16 mouse cellular contexts compared by ENCODE assay signal in the genomic region with DNA sequence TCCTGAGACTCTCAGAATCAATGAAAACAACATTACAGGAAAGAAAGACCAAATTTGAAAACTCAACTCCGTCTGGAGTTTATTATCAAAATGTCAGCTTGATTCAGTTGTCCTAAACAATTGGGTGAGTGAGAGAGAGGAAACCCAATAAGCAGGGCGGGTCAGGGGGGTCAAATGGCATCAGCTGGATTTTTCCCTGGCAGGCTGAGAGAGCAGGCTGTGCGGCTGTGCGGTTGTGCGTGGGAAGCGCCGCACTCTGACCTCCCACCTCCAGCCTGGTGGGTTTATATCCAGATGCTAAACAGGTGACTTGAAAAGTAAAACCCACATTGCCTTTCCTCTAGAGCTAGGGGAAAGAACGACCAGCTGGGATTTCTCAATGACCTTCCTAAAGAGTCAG. TPM values are rescaled to one million over a fixed set of nuclear protein-coding genes. Genes with fewer than 3 reads are reported as not detected.
A peak's percentile ranks its signal among the peaks of the same experiment; 100 is the strongest.
DNase-seq lines count a peak whose midpoint lies in the region; ATAC-seq lines count a peak whose summit lies in the region.
"Had no signal": no experiment of that assay in that cellular context is flagged by ENCODE, and none has a peak within 500 bp of the region (broad histone marks: within the 10 kb centered on the region; RNA-seq: fewer than 3 reads in every experiment).

No protein-coding gene starts in this region.

- no peak overlapping the region for H3K9ac ChIP-seq in kidney, embryonic 14.5 days (ENCODE audit: low read depth, low read length)
- no peak overlapping the region for H3K9ac ChIP-seq in forebrain, embryonic 11.5 days (ENCODE audit: low read length)
- H3K9ac ChIP-seq in neural tube, embryonic 13.5 days = peak overlapping the region; percentile 43

- H3K27ac ChIP-seq in kidney, embryonic 14.5 days (ENCODE audit: low read depth, low read length) = peak overlapping the region; percentile 38; the same call in 1 of the 2 replicates
- H3K27ac ChIP-seq in forebrain, embryonic 11.5 days (ENCODE audit: low read depth, low read length) = no peak overlapping the region
- no peak overlapping the region for H3K27ac ChIP-seq in limb, embryonic 10.5 days
- H3K27ac ChIP-seq in neural tube, embryonic 13.5 days (replicated peaks) = peak overlapping the region; percentile 80

- H3K27me3 ChIP-seq in kidney, embryonic 14.5 days (ENCODE audit: control insufficient read depth, insufficient read depth, low read length) = no peaks in the 10 kb centered on the region
- no peaks in the 10 kb centered on the region for H3K27me3 ChIP-seq in forebrain, embryonic 11.5 days (ENCODE audit: control insufficient read depth, insufficient read depth, low read length)
- no peaks in the 10 kb centered on the region for H3K27me3 ChIP-seq in limb, embryonic 10.5 days (ENCODE audit: low read depth, poor library complexity, severe bottlenecking)
- H3K27me3 ChIP-seq in neural tube, embryonic 13.5 days = no peaks in the 10 kb centered on the region

- ATAC-seq in kidney, embryonic 14.5 days (ENCODE audit: low FRiP score, low TSS enrichment) = peak; percentile 81
- no peak for ATAC-seq in forebrain, embryonic 11.5 days (replicated peaks; ENCODE audit: low FRiP score)
- no peak for ATAC-seq in neural tube, embryonic 13.5 days (ENCODE audit: low read depth)
- ATAC-seq in activated CD4-positive, CD25-positive, alpha-beta regulatory T cell, adult 4 months = no peak

- H3K4me1 ChIP-seq in kidney, embryonic 14.5 days (ENCODE audit: control insufficient read depth, insufficient read depth, low read length) = peaks cover 14% of the 10 kb centered on the region
- H3K4me1 ChIP-seq in forebrain, embryonic 11.5 days (replicated peaks; ENCODE audit: control insufficient read depth, insufficient read depth, low read length) = peaks cover 17% of the 10 kb centered on the region
- peaks cover 50% of the 10 kb centered on the region for H3K4me1 ChIP-seq in limb, embryonic 10.5 days
- peaks cover 50% of the 10 kb centered on the region for H3K4me1 ChIP-seq in neural tube, embryonic 13.5 days (replicated peaks)

- DNase-seq in kidney, adult 8-10 months = no peak
- DNase-seq in forebrain, embryonic 11.5 days (ENCODE audit: low spot score) = peak; percentile 61
- peak; percentile 75 for DNase-seq in limb, embryonic 10.5 days (ENCODE audit: low spot score)
- no peak for DNase-seq in adrenal gland, adult 2 months
- no peak for DNase-seq in thymus, postnatal 10 days (ENCODE audit: low spot score in 2 of 2)
- DNase-seq: adrenal gland, postnatal 25 days; cerebellum, adult 11-12 months; heart, adult 18-20 months; lung, adult 2 months had no signal

- H3K4me2 ChIP-seq in kidney, embryonic 14.5 days (replicated peaks; ENCODE audit: low read depth, low read length) = no peak overlapping the region
- H3K4me2 ChIP-seq in forebrain, embryonic 11.5 days (ENCODE audit: low read depth, low read length, severe bottlenecking) = no peak overlapping the region
- peak overlapping the region; percentile 28; the same call in 1 of the 2 replicates for H3K4me2 ChIP-seq in neural tube, embryonic 13.5 days

- no peak overlapping the region for H3K4me3 ChIP-seq in kidney, embryonic 14.5 days (ENCODE audit: low read length)
- H3K4me3 ChIP-seq in forebrain, embryonic 11.5 days (ENCODE audit: low read depth, low read length) = no peak overlapping the region
- H3K4me3 ChIP-seq in limb, embryonic 10.5 days = no peak overlapping the region
- no peak overlapping the region for H3K4me3 ChIP-seq in neural tube, embryonic 13.5 days

- no peaks in the 10 kb centered on the region for H3K9me3 ChIP-seq in kidney, embryonic 14.5 days (ENCODE audit: control insufficient read depth, low read length)
- H3K9me3 ChIP-seq in forebrain, embryonic 11.5 days (ENCODE audit: control insufficient read depth, low read length) = no peaks in the 10 kb centered on the region
- H3K9me3 ChIP-seq in limb, embryonic 10.5 days (replicated peaks) = no peaks in the 10 kb centered on the region
- no peaks in the 10 kb centered on the region for H3K9me3 ChIP-seq in neural tube, embryonic 13.5 days

- H3K36me3 ChIP-seq in kidney, embryonic 14.5 days (ENCODE audit: control insufficient read depth, insufficient read depth, low read length) = no peaks in the 10 kb centered on the region
- no peaks in the 10 kb centered on the region for H3K36me3 ChIP-seq in forebrain, embryonic 11.5 days (ENCODE audit: control insufficient read depth, insufficient read depth, low read length)
- H3K36me3 ChIP-seq in limb, embryonic 10.5 days = no peaks in the 10 kb centered on the region
- H3K36me3 ChIP-seq in neural tube, embryonic 13.5 days = no peaks in the 10 kb centered on the region

- 7% methylated on average over 8 of the region's 8 CpGs for whole genome bisulfite sequencing in kidney, embryonic 14.5 days
- WGBS in forebrain, embryonic 11.5 days = 26% methylated on average over 8 of the region's 8 CpGs
- WGBS in limb, embryonic 10.5 days = 9% methylated on average over 8 of the region's 8 CpGs
- WGBS in neural tube, embryonic 13.5 days = 2% methylated on average over 8 of the region's 8 CpGs

RNA-seq across cellular contexts. Expression of a gene that starts 51.2 kb away (rescaled TPM):
- polyA plus RNA-seq in kidney, embryonic 14.5 days (2014; fragmentation: Nextera tagmentation; extraction: Ambion mirVana) = not detected in 2 replicates
- polyA plus RNA-seq in forebrain, embryonic 11.5 days (2014; fragmentation: Nextera tagmentation; extraction: Ambion mirVana) = not detected in 2 replicates
- not detected in 2 replicates for polyA plus RNA-seq in limb, embryonic 10.5 days (2016; fragmentation: Nextera tagmentation; extraction: Ambion mirVana)
- polyA plus RNA-seq in neural tube, embryonic 13.5 days (2015; fragmentation: Nextera tagmentation; extraction: Ambion mirVana) = not detected in 2 replicates
- polyA plus RNA-seq in activated CD4-positive, CD25-positive, alpha-beta regulatory T cell, adult 4 months (2017; shearing (Covaris generic)) = not detected
- not detected for total RNA-seq in adrenal gland, adult 2 months (2021)
- not detected in 2 replicates for polyA plus RNA-seq in adrenal gland, adult 2 months (2012; rRNA removed)
- total RNA-seq: adrenal gland, postnatal 25 days; heart, adult 18-20 months; hematopoietic stem cell, adult 5-6 weeks; left cerebral cortex, adult 8-10 months had no signal
- polyA plus RNA-seq: lung, adult 2 months; stomach, embryonic 14.5 days; urinary bladder, adult 2 months had no signal

Comparison
In these comparisons a context has a peak if more than half of its experiments do, and no peak if none do; other contexts are left out.
1. H3K27ac ChIP-seq: peak in kidney, embryonic 14.5 days (single experiment) and neural tube, embryonic 13.5 days (single experiment); none in forebrain, embryonic 11.5 days (single experiment) and limb, embryonic 10.5 days (single experiment).
2. DNase-seq: peak in forebrain, embryonic 11.5 days (single experiment) and limb, embryonic 10.5 days (single experiment); none in kidney, adult 8-10 months (0 of 2), adrenal gland, adult 2 months (single experiment) and thymus, postnatal 10 days (0 of 2).